Mouse (Mus musculus): ENCODE measurements around the gene Olfr1377. TPM values are rescaled to one million over a fixed set of nuclear protein-coding genes. Genes with fewer than 3 reads are reported as not detected.
"Not testable (repeated sequence)": the region's sequence is repeated elsewhere in the genome, so short reads cannot be mapped to it uniquely, and the experiment has no call there.

The Olfr1377 gene
- polyA plus RNA-seq, 1 experiment from 2014 or later, result not detected

- Histone ChIP-seq H3K9ac (ENCODE audit: low read depth, low read length) (no peak overlapping the region), H3K4me2 (ENCODE audit: low read length) (no peak overlapping the region), H3K4me3 (ENCODE audit: low read depth, low read length) (no peak overlapping the region), H3K36me3 (ENCODE audit: control insufficient read depth, insufficient read depth, low read length) (no peaks in the 10 kb centered on the region), H3K9me3 (replicated peaks; ENCODE audit: control insufficient read depth, low read length, poor library complexity, severe bottlenecking) (no peaks in the 10 kb centered on the region), H3K4me1 (ENCODE audit: control insufficient read depth, insufficient read depth, low read length) (no peaks in the 10 kb centered on the region), H3K27ac (ENCODE audit: low read length) (no peak overlapping the region), H3K27me3 (ENCODE audit: control insufficient read depth, insufficient read depth, low read depth, low read length) (no peaks in the 10 kb centered on the region)
- 19% methylated on average over 1 of the region's 1 CpGs for WGBS
- no peak for ATAC-seq
Observed at GRCm38 (mm10) chr11:51032851-51033250, 51.1 kb downstream of the Olfr1377 start.

- not testable (repeated sequence) for H3K27ac ChIP-seq (ENCODE audit: low read length); H3K9me3 ChIP-seq (replicated peaks; ENCODE audit: control insufficient read depth, low read length, poor library complexity, severe bottlenecking); H3K27me3 ChIP-seq (ENCODE audit: control insufficient read depth, insufficient read depth, low read depth, low read length); H3K4me2 ChIP-seq (ENCODE audit: low read length); ATAC-seq; H3K4me1 ChIP-seq (ENCODE audit: control insufficient read depth, insufficient read depth, low read length); H3K9ac ChIP-seq (ENCODE audit: low read depth, low read length); H3K36me3 ChIP-seq (ENCODE audit: control insufficient read depth, insufficient read depth, low read length); H3K4me3 ChIP-seq (ENCODE audit: low read depth, low read length)
Observed at GRCm38 (mm10) chr11:51034141-51034540, 52.4 kb downstream of the Olfr1377 start.

- Histone ChIP-seq H3K9ac (ENCODE audit: low read depth, low read length) (no peak overlapping the region), H3K4me3 (ENCODE audit: low read depth, low read length) (no peak overlapping the region), H3K4me1 (ENCODE audit: control insufficient read depth, insufficient read depth, low read length) (no peaks in the 10 kb centered on the region), H3K27ac (ENCODE audit: low read length) (no peak overlapping the region), H3K27me3 (ENCODE audit: control insufficient read depth, insufficient read depth, low read depth, low read length) (no peaks in the 10 kb centered on the region), H3K36me3 (ENCODE audit: control insufficient read depth, insufficient read depth, low read length) (no peaks in the 10 kb centered on the region), H3K4me2 (ENCODE audit: low read length) (no peak overlapping the region), H3K9me3 (replicated peaks; ENCODE audit: control insufficient read depth, low read length, poor library complexity, severe bottlenecking) (no peaks in the 10 kb centered on the region)
- ATAC-seq, result no peak
- 87% methylated on average over 2 of the region's 2 CpGs for WGBS
Observed at GRCm38 (mm10) chr11:51035951-51036350, 54.2 kb downstream of the Olfr1377 start.

Other genes starting within 250 kb of the Olfr1377 start
- 63.5 TPM in 2 replicates for gene Zfp354c, start 154.2 kb upstream of the Olfr1377 start, polyA plus RNA-seq (2015; fragmentation: Nextera tagmentation; extraction: Ambion mirVana)
- 2.1 and 2.3 TPM in 2 replicates for gene Zfp879, start 140.4 kb upstream of the Olfr1377 start, polyA plus RNA-seq (2015; fragmentation: Nextera tagmentation; extraction: Ambion mirVana)
- not detected in 2 replicates for gene Grm6, start 131.3 kb upstream of the Olfr1377 start, polyA plus RNA-seq (2015; fragmentation: Nextera tagmentation; extraction: Ambion mirVana)
- 12.7 and 14.0 TPM in 2 replicates for gene Zfp454, start 94.3 kb upstream of the Olfr1377 start, polyA plus RNA-seq (2015; fragmentation: Nextera tagmentation; extraction: Ambion mirVana)
- 52.5 and 56.4 TPM in 2 replicates for gene Zfp2, start 65.8 kb upstream of the Olfr1377 start, polyA plus RNA-seq (2015; fragmentation: Nextera tagmentation; extraction: Ambion mirVana)
- gene Zfp354b, start 50.3 kb upstream of the Olfr1377 start, polyA plus RNA-seq (2015; fragmentation: Nextera tagmentation; extraction: Ambion mirVana), result 4.9 and 6.1 TPM in 2 replicates
- not detected in 2 replicates for gene 4933414I15Rik, start 38.2 kb upstream of the Olfr1377 start, polyA plus RNA-seq (2015; fragmentation: Nextera tagmentation; extraction: Ambion mirVana)
- not detected in 2 replicates for gene Prop1, start 28.2 kb upstream of the Olfr1377 start, polyA plus RNA-seq (2015; fragmentation: Nextera tagmentation; extraction: Ambion mirVana)
- gene Olfr1378, start 15.4 kb upstream of the Olfr1377 start, polyA plus RNA-seq (2015; fragmentation: Nextera tagmentation; extraction: Ambion mirVana), result not detected in 2 replicates
- gene Olfr51, start 21.6 kb downstream of the Olfr1377 start, polyA plus RNA-seq (2015; fragmentation: Nextera tagmentation; extraction: Ambion mirVana), result not detected in 2 replicates
- not detected in 2 replicates for gene Olfr54, start 32.3 kb downstream of the Olfr1377 start, polyA plus RNA-seq (2015; fragmentation: Nextera tagmentation; extraction: Ambion mirVana)
- gene Olfr1375, start 66.1 kb downstream of the Olfr1377 start, polyA plus RNA-seq (2015; fragmentation: Nextera tagmentation; extraction: Ambion mirVana), result not detected in 2 replicates
- 14.7 and 16.3 TPM in 2 replicates for gene Zfp354a, start 77.3 kb downstream of the Olfr1377 start, polyA plus RNA-seq (2015; fragmentation: Nextera tagmentation; extraction: Ambion mirVana)
- not detected in 2 replicates for gene Gm12569, start 238.5 kb downstream of the Olfr1377 start, polyA plus RNA-seq (2015; fragmentation: Nextera tagmentation; extraction: Ambion mirVana)